Mouse (Mus musculus): ENCODE data around the gene Kcnip4. TPM values are rescaled to one million over a fixed set of nuclear protein-coding genes. Genes with fewer than 3 reads are reported as not detected.
A peak's percentile ranks its signal among the peaks of the same experiment; 100 is the strongest.

The Kcnip4 gene
- total and polyA plus RNA-seq, 3 experiments: 0.19 TPM; not detected in 2

GRCm38 (mm10) chr5:49350126-49350909, 174.4 kb downstream of the Kcnip4 start:
- H3K9ac ChIP-seq (ENCODE audit: control insufficient read depth, low read depth, low read length, poor library complexity, severe bottlenecking): no peak overlapping the region
- no peaks in the 10 kb centered on the region for H3K4me1 ChIP-seq (ENCODE audit: control insufficient read depth in 1 of 2, insufficient read depth in 2 of 2, low read length in 2 of 2)
- no peaks in the 10 kb centered on the region for H3K9me3 ChIP-seq (replicated peaks; ENCODE audit: insufficient read depth, low read length)
- no peak overlapping the region for H3K27ac ChIP-seq (ENCODE audit: control insufficient read depth, low read depth, low read length)
- H3K27me3 ChIP-seq (ENCODE audit: control insufficient read depth in 1 of 2, insufficient read depth in 2 of 2, low read length in 2 of 2): no peaks in the 10 kb centered on the region
- TF ChIP-seq ETS1 (IDR thresholded peaks at IDR 0.05; ENCODE audit: low read depth, low read length) (no peak), SMC3 (IDR thresholded peaks at IDR 0.05; ENCODE audit: low read depth, low read length) (peak; percentile 76), USF1 (IDR thresholded peaks at IDR 0.05; ENCODE audit: low read depth, low read length) (no peak), EP300 (IDR thresholded peaks at IDR 0.05; ENCODE audit: low read depth in 1 of 2, low read length in 2 of 2) (no peak), CTCF (IDR thresholded peaks at IDR 0.05 in 2 of 3, conservative IDR thresholded peaks at IDR 0.05 in 1 of 3; ENCODE audit: control insufficient read depth in 1 of 3, insufficient read depth in 1 of 3, low read depth in 2 of 3, low read length in 3 of 3, poor library complexity in 1 of 3, severe bottlenecking in 1 of 3) (peak; percentile 55 to 77 (median 75)), ZMIZ1 (IDR thresholded peaks at IDR 0.05; ENCODE audit: low read depth, low read length) (no peak), GABPA (IDR thresholded peaks at IDR 0.05; ENCODE audit: low read depth, low read length) (no peak), HCFC1 (IDR thresholded peaks at IDR 0.05; ENCODE audit: low read depth, low read length) (no peak), ZC3H11A (IDR thresholded peaks at IDR 0.05; ENCODE audit: low read depth, low read length) (peak; percentile 38; the same call in 1 of the 2 replicates), GATA1 (IDR thresholded peaks at IDR 0.05; ENCODE audit: low read depth, low read length) (no peak), RAD21 (IDR thresholded peaks at IDR 0.05; ENCODE audit: low read depth, low read length) (peak; percentile 59), MAFK (IDR thresholded peaks at IDR 0.05; ENCODE audit: borderline replicate concordance, low read depth, low read length) (no peak), SIN3A (IDR thresholded peaks at IDR 0.05; ENCODE audit: low read length) (no peak)
- no peak overlapping the region for H3K4me3 ChIP-seq (ENCODE audit: control insufficient read depth in 1 of 2, insufficient read depth in 1 of 2, low read depth in 2 of 2, low read length in 2 of 2)
- no peaks in the 10 kb centered on the region for H3K79me2 ChIP-seq (ENCODE audit: control insufficient read depth, insufficient read depth, low read length, poor library complexity)
- peak; percentile 42 for DNase-seq (ENCODE audit: low read depth, low spot score)
- no peaks in the 10 kb centered on the region for H3K36me3 ChIP-seq (ENCODE audit: control insufficient read depth in 1 of 2, insufficient read depth in 2 of 2, low read length in 2 of 2)

GRCm38 (mm10) chr5:49349541-49349940, 175.2 kb downstream of the Kcnip4 start:
- H3K4me3 ChIP-seq (ENCODE audit: control insufficient read depth in 1 of 2, insufficient read depth in 1 of 2, low read depth in 2 of 2, low read length in 2 of 2): no peak overlapping the region
- no peaks in the 10 kb centered on the region for H3K36me3 ChIP-seq (ENCODE audit: control insufficient read depth in 1 of 2, insufficient read depth in 2 of 2, low read length in 2 of 2)
- no peaks in the 10 kb centered on the region for H3K9me3 ChIP-seq (replicated peaks; ENCODE audit: insufficient read depth, low read length)
- no peak overlapping the region for H3K9ac ChIP-seq (ENCODE audit: control insufficient read depth, low read depth, low read length, poor library complexity, severe bottlenecking)
- H3K4me1 ChIP-seq (ENCODE audit: control insufficient read depth in 1 of 2, insufficient read depth in 2 of 2, low read length in 2 of 2): no peaks in the 10 kb centered on the region
- no peak for TF ChIP-seq TAL1 (IDR thresholded peaks at IDR 0.05; ENCODE audit: low read length)
- no peak for TF ChIP-seq ZMIZ1 (IDR thresholded peaks at IDR 0.05; ENCODE audit: low read depth, low read length)
- TF ChIP-seq ETS1 (IDR thresholded peaks at IDR 0.05; ENCODE audit: low read depth, low read length): no peak
- no peak for TF ChIP-seq MXI1 (IDR thresholded peaks at IDR 0.05; ENCODE audit: low read depth, low read length)
- TF ChIP-seq MEF2A (IDR thresholded peaks at IDR 0.05; ENCODE audit: extremely low read depth, insufficient replicate concordance, low read depth, low read length, poor library complexity, severe bottlenecking): no peak
- no peak for TF ChIP-seq SIN3A (IDR thresholded peaks at IDR 0.05; ENCODE audit: low read length)
- TF ChIP-seq HCFC1 (IDR thresholded peaks at IDR 0.05; ENCODE audit: low read depth, low read length): no peak
- no peak for TF ChIP-seq GATA1 (IDR thresholded peaks at IDR 0.05; ENCODE audit: low read depth, low read length)
- no peak for TF ChIP-seq MYC (IDR thresholded peaks at IDR 0.05; ENCODE audit: low read depth, low read length)
- TF ChIP-seq ZNF384 (IDR thresholded peaks at IDR 0.05; ENCODE audit: low read depth, low read length): no peak
- no peak for TF ChIP-seq POLR2AphosphoS2 (IDR thresholded peaks at IDR 0.05; ENCODE audit: low read length)
- DNase-seq (ENCODE audit: low read depth, low spot score): no peak
- no peaks in the 10 kb centered on the region for H3K27me3 ChIP-seq (ENCODE audit: control insufficient read depth in 1 of 2, insufficient read depth in 2 of 2, low read length in 2 of 2)
- H3K79me2 ChIP-seq (ENCODE audit: control insufficient read depth, insufficient read depth, low read length, poor library complexity): no peaks in the 10 kb centered on the region
- no peak overlapping the region for H3K27ac ChIP-seq (ENCODE audit: control insufficient read depth, low read depth, low read length)

Data from MEL (cell line).